Mouse (Mus musculus) lung, postnatal 0 days (tissue): ENCODE measurements around the gene Schip1. TPM values are rescaled to one million over a fixed set of nuclear protein-coding genes. Genes with fewer than 3 reads are reported as not detected.

ENCODE experiments used
- ATAC-seq: fragments of 200-750 bp; cut with Nextera tagmentation; 2 replicates; pipeline ENCODE4 v1.8.0; 2017; ENCODE audit warnings: moderate library complexity
- DNase-seq: peaks from one replicate; pipeline ENCODE4 v3.0.0-alpha.2; 2016; ENCODE audit warnings: low spot score
- H3K27ac ChIP-seq: fragments of 300-500 bp; sonication (generic); 2 replicates; pipeline ENCODE4 v1.5.1; 2014; ENCODE audit warnings: antibody characterized with exemption, mild to moderate bottlenecking, low read length, mixed read lengths
- H3K27me3 ChIP-seq: fragments of 300-500 bp; sonication (generic); replicated peaks from 2 replicates; pipeline ENCODE4 v1.6.1; 2014; ENCODE audit warnings: low read length, mixed read lengths; ENCODE audit not compliant: insufficient read depth
- H3K36me3 ChIP-seq: fragments of 300-500 bp; sonication (generic); 2 replicates; pipeline ENCODE4 v1.6.1; 2014; ENCODE audit warnings: low read length, mixed read lengths; ENCODE audit not compliant: insufficient read depth
- H3K4me1 ChIP-seq: fragments of 300-500 bp; sonication (generic); 2 replicates; pipeline ENCODE4 v1.6.1; 2014; ENCODE audit warnings: antibody characterized with exemption, low read depth, low read length, mixed read lengths; ENCODE audit not compliant: insufficient read depth
- H3K4me2 ChIP-seq: fragments of 300-500 bp; sonication (generic); replicated peaks from 2 replicates; pipeline ENCODE4 v1.6.1; 2014; ENCODE audit warnings: low read depth, mild to moderate bottlenecking, low read length, moderate library complexity, mixed read lengths
- H3K4me3 ChIP-seq: fragments of 300-500 bp; sonication (generic); 2 replicates; pipeline ENCODE4 v1.5.1; 2014; ENCODE audit warnings: low read depth, low read length
- H3K9ac ChIP-seq: fragments of 300-500 bp; sonication (generic); replicated peaks from 2 replicates; pipeline ENCODE4 v1.6.1; 2014; ENCODE audit warnings: low read depth, mild to moderate bottlenecking
- H3K9me3 ChIP-seq: fragments of 300-500 bp; sonication (generic); 2 replicates; pipeline ENCODE4 v1.6.1; 2016; ENCODE audit warnings: low read length, mixed read lengths
- CTCF ChIP-seq: IDR thresholded peaks from 2 replicates; pipeline ENCODE4 v1.5.1; 2016; ENCODE audit warnings: antibody characterized with exemption, mild to moderate bottlenecking
- EP300 ChIP-seq: IDR thresholded peaks from 2 replicates; pipeline ENCODE4 v1.6.1; 2016; ENCODE audit warnings: antibody characterized with exemption, mild to moderate bottlenecking, control low read depth
- WGBS: fragments of 180-500 bp; shearing (Covaris S2); extraction: QIAGEN DNeasy Blood & Tissue Kit; methylation state at CpG from one replicate; pipeline ENCODE4 v1.1.7; 2014; 5-methylcytosine and 5-hydroxymethylcytosine counted together
- polyA plus RNA-seq: library from polyadenylated mRNA; unstranded; fragments of >200 nt; fragmentation: Nextera tagmentation; extraction: Ambion mirVana; gene quantifications from 2 replicates; pipeline ENCODE4 v1.2.1, GENCODE M21; 2015

Gene Schip1
- polyA plus RNA-seq, 1 experiment from 2014 or later = 52.2 TPM

GRCm38 (mm10) chr3:68587567-68588245 lies 523.1 kb downstream of the Schip1 start:
- Histone ChIP-seq H3K27ac (no peak overlapping the region), H3K9me3 (no peaks in the 10 kb centered on the region), H3K4me2 (no peak overlapping the region), H3K9ac (no peak overlapping the region), H3K4me3 (no peak overlapping the region), H3K36me3 (no peaks in the 10 kb centered on the region), H3K4me1 (peaks cover 4% of the 10 kb centered on the region; the same call in 1 of the 2 replicates), H3K27me3 (no peaks in the 10 kb centered on the region)
- ATAC-seq (no peak), DNase-seq (no peak)
- 79% methylated on average over 10 of the region's 10 CpGs for WGBS
- TF ChIP-seq CTCF (no peak), EP300 (no peak)

GRCm38 (mm10) chr3:68589220-68589840 lies 524.7 kb downstream of the Schip1 start:
- peak; percentile 3; the same call in 1 of the 2 replicates for ATAC-seq

GRCm38 (mm10) chr3:68590436-68590835 lies 525.8 kb downstream of the Schip1 start:
- Histone ChIP-seq H3K27me3 (no peaks in the 10 kb centered on the region), H3K27ac (no peak overlapping the region), H3K36me3 (no peaks in the 10 kb centered on the region), H3K9ac (no peak overlapping the region), H3K4me3 (no peak overlapping the region), H3K4me1 (no peaks in the 10 kb centered on the region), H3K4me2 (no peak overlapping the region), H3K9me3 (no peaks in the 10 kb centered on the region)
- whole genome bisulfite sequencing = 66% methylated on average over 8 of the region's 8 CpGs
- ATAC-seq (peak; percentile 49), DNase-seq (no peak)
- TF ChIP-seq EP300 (no peak), CTCF (no peak)

More at GRCm38 (mm10) chr3:68589220-68589840, 524.7 kb downstream of the Schip1 start:
- DNase-seq = no peak
- Histone ChIP-seq H3K4me3 (no peak overlapping the region), H3K4me1 (no peaks in the 10 kb centered on the region), H3K36me3 (no peaks in the 10 kb centered on the region), H3K9ac (no peak overlapping the region), H3K4me2 (no peak overlapping the region), H3K27me3 (no peaks in the 10 kb centered on the region), H3K27ac (no peak overlapping the region), H3K9me3 (no peaks in the 10 kb centered on the region)
- 76% methylated on average over 9 of the region's 9 CpGs for WGBS
- TF ChIP-seq EP300 (no peak), CTCF (no peak)

GRCm38 (mm10) chr3:68592575-68592974 lies 528.0 kb downstream of the Schip1 start:
- Histone ChIP-seq H3K27ac (no peak overlapping the region), H3K9me3 (no peaks in the 10 kb centered on the region), H3K4me2 (no peak overlapping the region), H3K27me3 (no peaks in the 10 kb centered on the region), H3K4me1 (no peaks in the 10 kb centered on the region), H3K9ac (no peak overlapping the region), H3K36me3 (no peaks in the 10 kb centered on the region), H3K4me3 (no peak overlapping the region)
- TF ChIP-seq CTCF = no peak
- no peak for TF ChIP-seq EP300
- WGBS = 64% methylated on average over 10 of the region's 10 CpGs
- no peak for ATAC-seq
- no peak for DNase-seq

- DNase-seq = no peak
- Histone ChIP-seq H3K36me3 (no peaks in the 10 kb centered on the region), H3K9ac (no peak overlapping the region), H3K9me3 (no peaks in the 10 kb centered on the region), H3K4me1 (no peaks in the 10 kb centered on the region), H3K27me3 (no peaks in the 10 kb centered on the region), H3K27ac (no peak overlapping the region), H3K4me3 (no peak overlapping the region), H3K4me2 (0 out of 2 replicates have a peak overlapping the region, but pooled peaks have one; percentile 9)
- WGBS = 50% methylated on average over 12 of the region's 12 CpGs
- no peak for TF ChIP-seq EP300
- TF ChIP-seq CTCF = no peak
- no peak for ATAC-seq
Observed at GRCm38 (mm10) chr3:68593073-68593867, 528.7 kb downstream of the Schip1 start.

- peak; percentile 49 for ATAC-seq
- Histone ChIP-seq H3K27me3 (no peaks in the 10 kb centered on the region), H3K36me3 (no peaks in the 10 kb centered on the region), H3K9ac (no peak overlapping the region), H3K9me3 (no peaks in the 10 kb centered on the region), H3K4me3 (no peak overlapping the region), H3K27ac (no peak overlapping the region), H3K4me1 (no peaks in the 10 kb centered on the region), H3K4me2 (no peak overlapping the region)
- WGBS = 49% methylated on average over 10 of the region's 10 CpGs
- peak; percentile 41 for DNase-seq
- no peak for TF ChIP-seq CTCF
- no peak for TF ChIP-seq EP300
Observed at GRCm38 (mm10) chr3:68595316-68595925, 530.8 kb downstream of the Schip1 start.
